Mouse (Mus musculus) 3134 (cell line): ENCODE measurements at regions not wholly inside any gene's neighbourhood (a gene's known extent, or its start where the extent isn't known, plus 50 kb on each side); places are given as distances from the start of the nearest gene placed in this dataset.
"Not testable (repeated sequence)": the region's sequence is repeated elsewhere in the genome, so short reads cannot be mapped to it uniquely, and the experiment has no call there.

Source experiments
- DNase-seq: peaks from one replicate; pipeline ENCODE4 v3.0.0-alpha.2; 2011; ENCODE audit warnings: low spot score; ENCODE audit not compliant: insufficient read length; ENCODE audit errors: extremely low read depth

- not testable (repeated sequence) for DNase-seq
Measured at GRCm38 (mm10) chr13:3035291-3035690, 502.6 kb upstream of the Gdi2 start.

- DNase-seq = peak; percentile 43
Measured at GRCm38 (mm10) chr13:3037010-3037409, 500.9 kb upstream of the Gdi2 start.

GRCm38 (mm10) chr13:3046381-3047105 lies 491.3 kb upstream of the Gdi2 start:
- DNase-seq = not testable (repeated sequence)

- DNase-seq = not testable (repeated sequence)
Measured at GRCm38 (mm10) chr13:3083480-3083879, 454.4 kb upstream of the Gdi2 start.

GRCm38 (mm10) chr13:3089971-3090370 lies 447.9 kb upstream of the Gdi2 start:
- DNase-seq = not testable (repeated sequence)

- not testable (repeated sequence) for DNase-seq
Measured at GRCm38 (mm10) chr13:3106543-3106942, 431.3 kb upstream of the Gdi2 start.

GRCm38 (mm10) chr13:3128150-3128549 lies 409.7 kb upstream of the Gdi2 start:
- DNase-seq = not testable (repeated sequence)

GRCm38 (mm10) chr13:3137281-3137680 lies 400.6 kb upstream of the Gdi2 start:
- DNase-seq = not testable (repeated sequence)

- DNase-seq = no peak
Measured at GRCm38 (mm10) chr13:3138698-3139097, 399.2 kb upstream of the Gdi2 start.

GRCm38 (mm10) chr13:3145513-3145912 lies 392.4 kb upstream of the Gdi2 start:
- DNase-seq = not testable (repeated sequence)
